Mouse (Mus musculus) testis, adult 2 months (tissue): ENCODE results near the gene Sgca.

ENCODE experiments used
- CTCF ChIP-seq: fragments of 200-500 bp; IDR thresholded peaks from 2 replicates; pipeline ENCODE4 v1.5.1; 2012; ENCODE audit warnings: low read depth, mild to moderate bottlenecking, inconsistent platforms, low read length, moderate library complexity; ENCODE audit not compliant: control insufficient read depth, insufficient read depth, insufficient replicate concordance
- POLR2A ChIP-seq: fragments of 200-500 bp; IDR thresholded peaks from 2 replicates; pipeline ENCODE4 v1.6.1; 2012; ENCODE audit warnings: low read depth, mild to moderate bottlenecking, inconsistent platforms, low read length, moderate library complexity; ENCODE audit not compliant: control insufficient read depth

- TF ChIP-seq CTCF = no peak
- TF ChIP-seq POLR2A = no peak
These were observed 16.3 kb upstream of the Sgca start for GRCm38 (mm10) chr11:94992480-94992753.
